ENCODE assay signal across 9 mouse cellular contexts in the genomic region with DNA sequence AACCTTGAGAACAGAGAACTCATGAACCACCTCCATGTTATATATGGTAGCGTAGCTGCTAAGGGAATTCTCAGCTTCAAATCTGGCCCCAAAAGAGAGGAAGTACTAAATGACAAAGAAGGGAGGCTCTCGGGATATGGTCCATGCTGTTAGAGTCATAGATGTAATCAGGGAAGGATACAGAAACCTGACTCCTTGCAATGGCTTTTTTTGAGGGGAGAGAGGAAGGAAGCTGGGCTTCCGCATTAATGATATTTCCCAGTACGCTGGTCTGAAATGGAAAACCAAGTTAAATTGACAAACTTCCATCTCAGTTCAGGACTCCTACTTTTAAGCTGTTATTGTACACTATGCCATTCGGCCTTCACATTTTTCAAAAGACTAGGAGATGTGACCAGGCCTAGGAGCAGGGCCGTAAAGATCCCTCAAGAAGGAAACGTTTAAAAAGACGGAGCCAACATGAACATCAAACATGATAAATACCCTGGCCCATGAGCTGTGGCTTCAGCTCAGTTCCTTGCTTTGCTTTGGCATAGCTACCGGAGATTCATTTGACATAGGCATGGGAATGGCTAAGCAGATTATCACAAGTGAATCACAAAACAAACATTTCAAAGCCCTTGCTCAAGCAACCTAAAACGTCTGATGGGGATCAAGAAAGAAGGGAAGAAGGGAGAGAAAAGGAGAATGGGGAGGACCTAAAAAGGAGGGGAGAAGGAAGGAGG.
A peak's percentile ranks its signal among the peaks of the same experiment; 100 is the strongest.
DNase-seq lines count a peak whose midpoint lies in the region; ATAC-seq and TF ChIP-seq lines count a peak whose summit lies in the region.
"Had no signal": no experiment of that assay in that cellular context is flagged by ENCODE, and none has a peak within 500 bp of the region (broad histone marks: within the 10 kb centered on the region; RNA-seq: fewer than 3 reads in every experiment).

No protein-coding gene starts in this region.

- 43% methylated on average over 10 of the region's 10 CpGs for WGBS in lung, embryonic 14.5 days
- 56% methylated on average over 10 of the region's 10 CpGs for WGBS in embryonic facial prominence, embryonic 15.5 days
- 50% methylated on average over 10 of the region's 10 CpGs for WGBS in limb, embryonic 11.5 days
- WGBS in stomach, embryonic 14.5 days = 38% methylated on average over 10 of the region's 10 CpGs

- H3K9ac ChIP-seq in lung, embryonic 14.5 days = no peak overlapping the region
- no peak overlapping the region for H3K9ac ChIP-seq in embryonic facial prominence, embryonic 15.5 days
- no peak overlapping the region for H3K9ac ChIP-seq in limb, embryonic 11.5 days (ENCODE audit: low read length)
- no peak overlapping the region for H3K9ac ChIP-seq in stomach, embryonic 14.5 days (replicated peaks; ENCODE audit: low read depth, low read length)

- no peaks in the 10 kb centered on the region for H3K36me3 ChIP-seq in lung, embryonic 14.5 days (ENCODE audit: insufficient read depth)
- no peaks in the 10 kb centered on the region for H3K36me3 ChIP-seq in embryonic facial prominence, embryonic 15.5 days
- no peaks in the 10 kb centered on the region for H3K36me3 ChIP-seq in limb, embryonic 11.5 days (ENCODE audit: control insufficient read depth, insufficient read depth, low read length)
- H3K36me3 ChIP-seq in stomach, embryonic 14.5 days (ENCODE audit: control insufficient read depth, insufficient read depth, low read length) = no peaks in the 10 kb centered on the region

- H3K27me3 ChIP-seq in lung, embryonic 14.5 days (ENCODE audit: insufficient read depth, low read length) = no peaks in the 10 kb centered on the region
- H3K27me3 ChIP-seq in embryonic facial prominence, embryonic 15.5 days = no peaks in the 10 kb centered on the region
- H3K27me3 ChIP-seq in limb, embryonic 11.5 days (ENCODE audit: control insufficient read depth, insufficient read depth, low read length) = no peaks in the 10 kb centered on the region
- H3K27me3 ChIP-seq in stomach, embryonic 14.5 days (ENCODE audit: control insufficient read depth, insufficient read depth, low read length) = no peaks in the 10 kb centered on the region

- no peak for TF ChIP-seq CTCF in lung, embryonic 14.5 days (IDR thresholded peaks at IDR 0.05; ENCODE audit: low read depth)

- H3K27ac ChIP-seq in lung, embryonic 14.5 days (ENCODE audit: low read depth) = peak overlapping the region; percentile 91
- peak overlapping the region; percentile 84 for H3K27ac ChIP-seq in embryonic facial prominence, embryonic 15.5 days (replicated peaks)
- H3K27ac ChIP-seq in limb, embryonic 11.5 days (replicated peaks; ENCODE audit: low read depth, low read length) = 0 out of 2 replicates have a peak overlapping the region, but pooled peaks have one; percentile 5
- peak overlapping the region; percentile 94 for H3K27ac ChIP-seq in stomach, embryonic 14.5 days (ENCODE audit: low read length)

- no peak overlapping the region for H3K4me3 ChIP-seq in lung, embryonic 14.5 days (ENCODE audit: low read depth, low read length)
- H3K4me3 ChIP-seq in embryonic facial prominence, embryonic 15.5 days (replicated peaks) = no peak overlapping the region
- H3K4me3 ChIP-seq in limb, embryonic 11.5 days (ENCODE audit: low read depth, low read length) = no peak overlapping the region
- H3K4me3 ChIP-seq in stomach, embryonic 14.5 days (ENCODE audit: low read depth, low read length) = no peak overlapping the region

- peak overlapping the region; percentile 20; the same call in 1 of the 2 replicates for H3K4me2 ChIP-seq in lung, embryonic 14.5 days
- no peak overlapping the region for H3K4me2 ChIP-seq in embryonic facial prominence, embryonic 15.5 days (replicated peaks)
- H3K4me2 ChIP-seq in limb, embryonic 11.5 days (ENCODE audit: low read depth, severe bottlenecking) = no peak overlapping the region
- 0 out of 2 replicates have a peak overlapping the region, but pooled peaks have one; percentile 14 for H3K4me2 ChIP-seq in stomach, embryonic 14.5 days (replicated peaks; ENCODE audit: low read depth, low read length)

- peak; percentile 37 for DNase-seq in lung, embryonic 14.5 days
- DNase-seq in lung, postnatal 14 days = no peak
- DNase-seq in limb, embryonic 11.5 days (ENCODE audit: low spot score) = no peak
- DNase-seq in right cerebral cortex, postnatal 36 days (ENCODE audit: low spot score in 2 of 2) = no peak
- DNase-seq in thymus, postnatal 36 days = no peak
- DNase-seq: right cerebral cortex, adult 18-20 months had no signal

- ATAC-seq in lung, embryonic 14.5 days (ENCODE audit: insufficient read depth) = peak; percentile 4; the same call in 1 of the 2 replicates
- no peak for ATAC-seq in embryonic facial prominence, embryonic 15.5 days (ENCODE audit: insufficient number of reproducible peaks, low FRiP score, low TSS enrichment, low read depth)
- ATAC-seq in limb, embryonic 11.5 days (ENCODE audit: insufficient number of reproducible peaks, low FRiP score, low TSS enrichment, low read depth) = no peak
- ATAC-seq in stomach, embryonic 14.5 days (ENCODE audit: insufficient number of reproducible peaks, insufficient read depth, low FRiP score, low read depth) = no peak
- no peak for ATAC-seq in frontal cortex, adult (ENCODE audit: low TSS enrichment)

- 0 out of 2 replicates have a peak, but pooled peaks cover 6% of the 10 kb centered on the region for H3K4me1 ChIP-seq in lung, embryonic 14.5 days (ENCODE audit: insufficient read depth)
- peaks cover 11% of the 10 kb centered on the region for H3K4me1 ChIP-seq in embryonic facial prominence, embryonic 15.5 days
- H3K4me1 ChIP-seq in limb, embryonic 11.5 days (ENCODE audit: control insufficient read depth, insufficient read depth, low read length) = 0 out of 2 replicates have a peak, but pooled peaks cover 3% of the 10 kb centered on the region
- peaks cover 24% of the 10 kb centered on the region for H3K4me1 ChIP-seq in stomach, embryonic 14.5 days (ENCODE audit: control insufficient read depth, insufficient read depth, low read length)

- no peaks in the 10 kb centered on the region for H3K9me3 ChIP-seq in lung, embryonic 14.5 days (ENCODE audit: low read depth, low read length)
- H3K9me3 ChIP-seq in embryonic facial prominence, embryonic 15.5 days (replicated peaks) = no peaks in the 10 kb centered on the region
- no peaks in the 10 kb centered on the region for H3K9me3 ChIP-seq in limb, embryonic 11.5 days (ENCODE audit: control insufficient read depth, low read length)
- no peaks in the 10 kb centered on the region for H3K9me3 ChIP-seq in stomach, embryonic 14.5 days (ENCODE audit: control insufficient read depth, low read depth, low read length)

Comparison
In these comparisons a context has a peak if more than half of its experiments do, and no peak if none do; other contexts are left out.
1. H3K27ac ChIP-seq: peak in every context shown above with its lines; median percentile 94 in stomach, embryonic 14.5 days; 91 in lung, embryonic 14.5 days; 84 in embryonic facial prominence, embryonic 15.5 days; 5 in limb, embryonic 11.5 days.
2. H3K4me2 ChIP-seq: peak in lung, embryonic 14.5 days (single experiment) and stomach, embryonic 14.5 days (single experiment); none in embryonic facial prominence, embryonic 15.5 days (single experiment) and limb, embryonic 11.5 days (single experiment).